Mouse (Mus musculus) heart, embryonic 14.5 days (tissue): ENCODE results near the gene Extl2. TPM values are rescaled to one million over a fixed set of nuclear protein-coding genes. Genes with fewer than 3 reads are reported as not detected.

ENCODE experiments used
- microRNA-seq: library from miRNA; unstranded; fragments of <30 nt; microRNA quantifications from one replicate; pipeline ENCODE4, GENCODE M21; 2016
- polyA plus RNA-seq: library from polyadenylated mRNA; unstranded; fragments of >200 nt; fragmentation: Nextera tagmentation; extraction: Ambion mirVana; gene quantifications from 2 replicates; pipeline ENCODE4 v1.2.1, GENCODE M21; 2014

The Extl2 gene
- polyA plus RNA-seq, 1 experiment from 2014 or later = 22.0 TPM

Small RNA genes lying within 50 kb of the gene (microRNA-seq; reads per million reads assigned to microRNA genes)
- not detected for gene Mir669n

Other genes starting within 250 kb of the Extl2 start
- gene Dph5, start 119.6 kb upstream of the Extl2 start, polyA plus RNA-seq = 18.0 and 18.2 TPM in 2 replicates
- 19.9 and 25.6 TPM in 2 replicates for gene Slc30a7, start 56 bp upstream of the Extl2 start, polyA plus RNA-seq
- 75.8 and 82.9 TPM in 2 replicates for gene Vcam1, start 122.2 kb downstream of the Extl2 start, polyA plus RNA-seq
- 0.35 and 0.57 TPM in 2 replicates for gene Gpr88, start 246.0 kb downstream of the Extl2 start, polyA plus RNA-seq